Mouse (Mus musculus): ENCODE data around the gene Zfyve21. TPM values are rescaled to one million over a fixed set of nuclear protein-coding genes. Genes with fewer than 3 reads are reported as not detected.

Gene Zfyve21
- polyA plus RNA-seq, 1 experiment: 77.7 TPM

DNA sequence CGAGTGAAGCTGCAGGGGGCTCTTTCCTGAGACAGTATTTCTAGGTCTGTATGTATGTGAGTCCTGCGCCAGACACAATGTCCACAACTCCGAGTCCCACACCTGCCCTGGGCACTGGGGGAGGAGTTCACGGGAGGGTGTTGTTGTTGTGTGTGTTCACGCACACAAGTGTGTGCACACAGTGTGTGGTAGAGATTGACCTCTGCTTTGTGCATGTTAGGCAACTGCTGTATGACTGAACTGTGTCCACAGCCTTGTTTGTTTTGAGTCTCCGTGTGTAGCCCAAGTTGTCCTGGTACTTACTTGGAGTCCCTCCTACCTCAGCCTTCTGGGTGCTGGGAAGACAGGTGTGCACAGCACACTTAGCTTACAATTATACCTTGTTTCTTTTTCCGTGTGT lies 23.3 kb upstream of the Zfyve21 start:
- TF ChIP-seq USF1 (IDR thresholded peaks at IDR 0.05; ENCODE audit: low read depth) (no peak), POLR2A (IDR thresholded peaks at IDR 0.05; ENCODE audit: insufficient read length, low read depth) (no peak), CEBPB (IDR thresholded peaks at IDR 0.05; ENCODE audit: insufficient read depth, poor library complexity, severe bottlenecking) (no peak), SRF (IDR thresholded peaks at IDR 0.05; ENCODE audit: control insufficient read depth, insufficient read length, low read depth) (no peak), MYOG (IDR thresholded peaks at IDR 0.05; ENCODE audit: control insufficient read depth in 1 of 3, insufficient read depth in 1 of 3, insufficient read length in 2 of 3, low read depth in 2 of 3) (no peak), MYOD1 (IDR thresholded peaks at IDR 0.05; ENCODE audit: control insufficient read depth in 1 of 3, insufficient read length in 2 of 3, low read depth in 2 of 3) (no peak), TCF3 (IDR thresholded peaks at IDR 0.05; ENCODE audit: insufficient read length, low read depth) (no peak), TCF12 (IDR thresholded peaks at IDR 0.05; ENCODE audit: insufficient read depth, poor library complexity, severe bottlenecking) (no peak)
- H3K79me2 ChIP-seq (ENCODE audit: control insufficient read depth, insufficient read depth): no peaks in the 10 kb centered on the region
- no peaks in the 10 kb centered on the region for H3K27me3 ChIP-seq (ENCODE audit: control insufficient read depth, insufficient read depth, insufficient read length)
- no peak overlapping the region for H3K4me2 ChIP-seq (ENCODE audit: low read depth)
- H3K36me3 ChIP-seq (ENCODE audit: control insufficient read depth, insufficient read depth): peaks cover 21% of the 10 kb centered on the region
- H3ac ChIP-seq (ENCODE audit: control insufficient read depth, insufficient read length): no peak overlapping the region
- H3K4me3 ChIP-seq: no peak overlapping the region

DNA sequence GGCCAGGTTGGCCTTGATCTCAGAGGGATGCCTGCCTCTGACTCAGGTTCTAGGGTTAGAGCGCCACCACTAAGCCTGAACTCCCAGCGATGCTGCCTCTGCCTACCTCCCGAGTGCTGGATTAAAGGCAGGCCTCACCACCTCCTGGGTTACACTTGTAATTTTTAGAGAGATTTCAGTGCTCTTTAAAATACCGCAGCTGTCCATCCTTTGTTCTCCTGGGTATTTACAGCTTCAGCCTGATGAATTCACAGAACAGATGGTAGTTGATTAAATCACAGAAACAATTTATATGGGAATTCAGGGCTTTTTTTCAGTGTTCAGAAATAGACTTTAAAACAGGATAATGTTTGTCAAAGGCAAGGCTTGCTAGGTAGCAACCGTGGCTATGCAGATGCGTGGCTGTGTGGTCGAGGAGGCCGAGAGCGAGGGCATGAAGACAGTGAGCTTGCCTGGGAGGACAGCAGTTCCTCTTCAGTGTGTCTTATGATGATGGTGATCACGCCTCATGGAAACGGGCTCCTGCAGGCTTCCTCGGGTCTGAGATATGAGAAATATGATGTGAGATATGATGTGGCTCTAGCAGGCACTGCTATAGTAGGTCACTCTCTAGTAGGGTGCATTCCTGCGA lies 22.4 kb upstream of the Zfyve21 start:
- H3K4me3 ChIP-seq: no peak overlapping the region
- no peaks in the 10 kb centered on the region for H3K27me3 ChIP-seq (ENCODE audit: control insufficient read depth, insufficient read depth, insufficient read length)
- H3K79me2 ChIP-seq (ENCODE audit: control insufficient read depth, insufficient read depth): no peaks in the 10 kb centered on the region
- TF ChIP-seq MYOG (IDR thresholded peaks at IDR 0.05; ENCODE audit: control insufficient read depth in 1 of 3, insufficient read depth in 1 of 3, insufficient read length in 2 of 3, low read depth in 2 of 3) (no peak), TCF12 (IDR thresholded peaks at IDR 0.05; ENCODE audit: insufficient read depth, poor library complexity, severe bottlenecking) (no peak), E2F4 (IDR thresholded peaks at IDR 0.05; ENCODE audit: insufficient read depth) (no peak), USF1 (IDR thresholded peaks at IDR 0.05; ENCODE audit: low read depth) (no peak), MAX (IDR thresholded peaks at IDR 0.05; ENCODE audit: low read depth) (no peak), CEBPB (IDR thresholded peaks at IDR 0.05; ENCODE audit: insufficient read depth, poor library complexity, severe bottlenecking) (no peak), POLR2AphosphoS2 (IDR thresholded peaks at IDR 0.05; ENCODE audit: insufficient read length, low read depth) (peak; percentile 21), POLR2A (IDR thresholded peaks at IDR 0.05; ENCODE audit: insufficient read length, low read depth) (peak; percentile 22), REST (IDR thresholded peaks at IDR 0.05; ENCODE audit: insufficient read depth, insufficient read length) (no peak), MYOD1 (IDR thresholded peaks at IDR 0.05; ENCODE audit: control insufficient read depth in 1 of 3, insufficient read length in 2 of 3, low read depth in 2 of 3) (peak in 1 of 3 experiments; percentile 14), SRF (IDR thresholded peaks at IDR 0.05; ENCODE audit: control insufficient read depth, insufficient read length, low read depth) (no peak), TCF3 (IDR thresholded peaks at IDR 0.05; ENCODE audit: insufficient read length, low read depth) (no peak)
- H3ac ChIP-seq (ENCODE audit: control insufficient read depth, insufficient read length): no peak overlapping the region
- H3K4me2 ChIP-seq (ENCODE audit: low read depth): no peak overlapping the region
- peaks cover 24% of the 10 kb centered on the region for H3K36me3 ChIP-seq (ENCODE audit: control insufficient read depth, insufficient read depth)

GRCm38 (mm10) chr12:111794102-111794501 lies 19.9 kb upstream of the Zfyve21 start:
- H3K36me3 ChIP-seq (ENCODE audit: control insufficient read depth, insufficient read depth): peaks cover 8% of the 10 kb centered on the region
- H3K79me2 ChIP-seq (ENCODE audit: control insufficient read depth, insufficient read depth): no peaks in the 10 kb centered on the region
- TF ChIP-seq TCF3 (IDR thresholded peaks at IDR 0.05; ENCODE audit: insufficient read length, low read depth): no peak
- no peak for TF ChIP-seq MYOG (IDR thresholded peaks at IDR 0.05; ENCODE audit: control insufficient read depth in 1 of 3, insufficient read depth in 1 of 3, insufficient read length in 2 of 3, low read depth in 2 of 3)
- peak; percentile 12 for TF ChIP-seq POLR2A (IDR thresholded peaks at IDR 0.05; ENCODE audit: insufficient read length, low read depth)
- no peak for TF ChIP-seq CEBPB (IDR thresholded peaks at IDR 0.05; ENCODE audit: insufficient read depth, poor library complexity, severe bottlenecking)
- TF ChIP-seq USF1 (IDR thresholded peaks at IDR 0.05; ENCODE audit: low read depth): no peak
- no peak for TF ChIP-seq MAX (IDR thresholded peaks at IDR 0.05; ENCODE audit: low read depth)
- peak; percentile 50 for TF ChIP-seq POLR2AphosphoS2 (IDR thresholded peaks at IDR 0.05; ENCODE audit: insufficient read length, low read depth)
- no peak overlapping the region for H3K4me3 ChIP-seq
- no peak overlapping the region for H3K4me2 ChIP-seq (ENCODE audit: low read depth)
- H3ac ChIP-seq (ENCODE audit: control insufficient read depth, insufficient read length): no peak overlapping the region
- no peaks in the 10 kb centered on the region for H3K27me3 ChIP-seq (ENCODE audit: control insufficient read depth, insufficient read depth, insufficient read length)

GRCm38 (mm10) chr12:111794526-111795179 lies 19.3 kb upstream of the Zfyve21 start:
- TF ChIP-seq SRF (IDR thresholded peaks at IDR 0.05; ENCODE audit: control insufficient read depth, insufficient read length, low read depth): no peak
- no peak for TF ChIP-seq REST (IDR thresholded peaks at IDR 0.05; ENCODE audit: insufficient read depth, insufficient read length)
- no peak for TF ChIP-seq TCF3 (IDR thresholded peaks at IDR 0.05; ENCODE audit: insufficient read length, low read depth)
- TF ChIP-seq USF1 (IDR thresholded peaks at IDR 0.05; ENCODE audit: low read depth): no peak
- TF ChIP-seq MAX (IDR thresholded peaks at IDR 0.05; ENCODE audit: low read depth): no peak
- no peak for TF ChIP-seq CEBPB (IDR thresholded peaks at IDR 0.05; ENCODE audit: insufficient read depth, poor library complexity, severe bottlenecking)
- no peak for TF ChIP-seq TCF12 (IDR thresholded peaks at IDR 0.05; ENCODE audit: insufficient read depth, poor library complexity, severe bottlenecking)
- no peak for TF ChIP-seq POLR2AphosphoS2 (IDR thresholded peaks at IDR 0.05; ENCODE audit: insufficient read length, low read depth)
- TF ChIP-seq POLR2A (IDR thresholded peaks at IDR 0.05; ENCODE audit: insufficient read length, low read depth): no peak
- no peak for TF ChIP-seq MYOG (IDR thresholded peaks at IDR 0.05; ENCODE audit: control insufficient read depth in 1 of 3, insufficient read depth in 1 of 3, insufficient read length in 2 of 3, low read depth in 2 of 3)
- TF ChIP-seq MYOD1 (IDR thresholded peaks at IDR 0.05; ENCODE audit: control insufficient read depth in 1 of 3, insufficient read length in 2 of 3, low read depth in 2 of 3): no peak
- TF ChIP-seq E2F4 (IDR thresholded peaks at IDR 0.05; ENCODE audit: insufficient read depth): no peak
- no peaks in the 10 kb centered on the region for H3K27me3 ChIP-seq (ENCODE audit: control insufficient read depth, insufficient read depth, insufficient read length)
- no peak overlapping the region for H3K4me2 ChIP-seq (ENCODE audit: low read depth)
- H3K36me3 ChIP-seq (ENCODE audit: control insufficient read depth, insufficient read depth): peaks cover 8% of the 10 kb centered on the region
- H3ac ChIP-seq (ENCODE audit: control insufficient read depth, insufficient read length): no peak overlapping the region
- H3K4me3 ChIP-seq: no peak overlapping the region
- H3K79me2 ChIP-seq (ENCODE audit: control insufficient read depth, insufficient read depth): no peaks in the 10 kb centered on the region
